Mouse (Mus musculus) Patski (cell line): Measurements from ENCODE around the gene Adk. TPM values are rescaled to one million over a fixed set of nuclear protein-coding genes. Genes with fewer than 3 reads are reported as not detected.

Source experiments
- ATAC-seq: fragments of 100-300 bp; one replicate; pipeline ENCODE4 v1.8.0; 2021
- CTCF ChIA-PET: fragments of 350-600 bp; sonication (Branson Sonifier 250); formaldehyde crosslinking; loops from one replicate; lab custom pipeline; 2022; ENCODE audit warnings: inconsistent platforms; lab: Charles Lee
- POLR2A ChIA-PET: fragments of 350-600 bp; sonication (Branson Sonifier 250); formaldehyde crosslinking; loops from one replicate; lab custom pipeline; 2022; ENCODE audit warnings: antibody characterized with exemption, inconsistent platforms; lab: Charles Lee
- DNase-seq: peaks from one replicate; pipeline ENCODE4 v3.0.0-alpha.2; 2011; ENCODE audit warnings: low read depth, low spot score
- H3K27me3 ChIP-seq: fragments of 371-371 bp; one replicate; pipeline ENCODE4 v1.5.1; 2021
- CTCF ChIP-seq: fragments of 100-300 bp; IDR thresholded peaks from one replicate; pipeline ENCODE4 v1.5.1; 2021
- in situ Hi-C: fragments of 300-500 bp; cut with MboI; formaldehyde crosslinking; loops from 3 replicates; pipeline ENCODE4 v1.11.1; 2018; ENCODE audit warnings: low pct_unique_long_range_greater_than_20kb, mixed read lengths
- polyA plus RNA-seq: library from polyadenylated mRNA; unstranded; gene quantifications from one replicate; pipeline ENCODE4 v1.2.3, GENCODE M21; 2021

The Adk gene
- polyA plus RNA-seq, 1 experiment from 2014 or later: 55.1 TPM

GRCm38 (mm10) chr14:21112174-21112573 lies 59.8 kb downstream of the Adk start:
- ChIA-PET POLR2A (interaction anchor here (0.8 kb wide), 1 partner anchor 34 kb away, joined by 3 read pairs; no protein-coding TSS in a partner anchor), CTCF (interaction anchor here (1.4 kb wide), 1 partner anchor 43 kb away, joined by 4 read pairs; no protein-coding TSS in a partner anchor)
- in situ Hi-C loops: loop anchor here (5.0 kb wide), 1 partner anchor 60 kb away; the partner anchor contains the start of genes Adk and Ap3m1
- no peak for ATAC-seq
- no peak for TF ChIP-seq CTCF
- no peak for DNase-seq
- no peaks in the 10 kb centered on the region for H3K27me3 ChIP-seq

GRCm38 (mm10) chr14:21112742-21113141 lies 60.4 kb downstream of the Adk start:
- CTCF ChIA-PET: interaction anchor here (1.4 kb wide), 1 partner anchor 44 kb away, joined by 4 read pairs; no protein-coding TSS in a partner anchor
- no peaks in the 10 kb centered on the region for H3K27me3 ChIP-seq
- DNase-seq: no peak
- no peak for ATAC-seq
- TF ChIP-seq CTCF: no peak
- POLR2A ChIA-PET: interaction anchor here (0.7 kb wide), 1 partner anchor 10 kb away, joined by 6 read pairs; no protein-coding TSS in a partner anchor
- in situ Hi-C loops: loop anchor here (5.0 kb wide), 1 partner anchor 60 kb away; the partner anchor contains the start of genes Adk and Ap3m1

GRCm38 (mm10) chr14:21114339-21114738 lies 62.0 kb downstream of the Adk start:
- POLR2A ChIA-PET: no interaction called here
- no peak for TF ChIP-seq CTCF
- in situ Hi-C loops: loop anchor here (5.0 kb wide), 1 partner anchor 62 kb away; the partner anchor contains the start of genes Adk and Ap3m1
- CTCF ChIA-PET: no interaction called here
- ATAC-seq (no peak), DNase-seq (no peak)
- H3K27me3 ChIP-seq: no peaks in the 10 kb centered on the region

GRCm38 (mm10) chr14:21115318-21115717 lies 62.9 kb downstream of the Adk start:
- CTCF ChIA-PET: no interaction called here
- ATAC-seq: no peak
- in situ Hi-C loops: no loop called here
- POLR2A ChIA-PET: no interaction called here
- no peak for DNase-seq
- no peaks in the 10 kb centered on the region for H3K27me3 ChIP-seq
- TF ChIP-seq CTCF: no peak

GRCm38 (mm10) chr14:21115888-21116460 lies 63.6 kb downstream of the Adk start:
- peak; percentile 62 for TF ChIP-seq CTCF
- no peaks in the 10 kb centered on the region for H3K27me3 ChIP-seq
- CTCF ChIA-PET: interaction anchor here (0.6 kb wide), 1 partner anchor 53 kb away, joined by 3 read pairs; no protein-coding TSS in a partner anchor
- ATAC-seq (no peak), DNase-seq (no peak)
- POLR2A ChIA-PET: no interaction called here
- in situ Hi-C loops: no loop called here

GRCm38 (mm10) chr14:21118095-21118494 lies 65.7 kb downstream of the Adk start:
- H3K27me3 ChIP-seq: no peaks in the 10 kb centered on the region
- in situ Hi-C loops: no loop called here
- ChIA-PET CTCF (interaction anchor here (0.9 kb wide), 1 partner anchor 19 kb away, joined by 4 read pairs; no protein-coding TSS in a partner anchor), POLR2A (no interaction called here)
- ATAC-seq (no peak), DNase-seq (no peak)
- TF ChIP-seq CTCF: no peak

- no peak for TF ChIP-seq CTCF
- ChIA-PET POLR2A (no interaction called here), CTCF (interaction anchor here (1.2 to 1.9 kb wide), 2 partner anchors 10 to 623 kb away, joined by 3 to 4 read pairs; no protein-coding TSS in a partner anchor)
- in situ Hi-C loops: loop anchor here (10.0 kb wide), 1 partner anchor 735 kb away; no protein-coding TSS in a partner anchor
- H3K27me3 ChIP-seq: no peaks in the 10 kb centered on the region
- ATAC-seq (no peak), DNase-seq (no peak)
Measured at GRCm38 (mm10) chr14:21119653-21120313, 67.4 kb downstream of the Adk start.

- in situ Hi-C loops: loop anchor here (10.0 kb wide), 1 partner anchor 734 kb away; no protein-coding TSS in a partner anchor
- no peaks in the 10 kb centered on the region for H3K27me3 ChIP-seq
- TF ChIP-seq CTCF: peak; percentile 44
- ATAC-seq: no peak
- POLR2A ChIA-PET: no interaction called here
- DNase-seq: no peak
- CTCF ChIA-PET: interaction anchor here (1.2 to 1.9 kb wide), 4 partner anchors 11 to 708 kb away, joined by 3 to 4 read pairs (median 4); no protein-coding TSS in a partner anchor
Measured at GRCm38 (mm10) chr14:21120473-21120872, 68.1 kb downstream of the Adk start.

GRCm38 (mm10) chr14:21127215-21127614 lies 74.8 kb downstream of the Adk start:
- in situ Hi-C loops: loop anchor here (10.0 kb wide), 1 partner anchor 728 kb away; no protein-coding TSS in a partner anchor
- DNase-seq: no peak
- H3K27me3 ChIP-seq: no peaks in the 10 kb centered on the region
- ChIA-PET CTCF (interaction anchor here (0.6 kb wide), 1 partner anchor 457 kb away, joined by 3 read pairs; no protein-coding TSS in a partner anchor), POLR2A (no interaction called here)
- no peak for TF ChIP-seq CTCF
- ATAC-seq: no peak

GRCm38 (mm10) chr14:21136906-21137305 lies 84.5 kb downstream of the Adk start:
- CTCF ChIA-PET: interaction anchor here (0.9 to 4.1 kb wide), 8 partner anchors 11 to 610 kb away, joined by 3 to 37 read pairs (median 4); no protein-coding TSS in a partner anchor
- POLR2A ChIA-PET: no interaction called here
- ATAC-seq (no peak), DNase-seq (peak; percentile 15)
- peak; percentile 77 for TF ChIP-seq CTCF
- H3K27me3 ChIP-seq: no peaks in the 10 kb centered on the region
- in situ Hi-C loops: loop anchor here (5.0 kb wide), 1 partner anchor 525 kb away; no protein-coding TSS in a partner anchor
